29 mouse cellular contexts compared by ENCODE assay signal in the genomic region with DNA sequence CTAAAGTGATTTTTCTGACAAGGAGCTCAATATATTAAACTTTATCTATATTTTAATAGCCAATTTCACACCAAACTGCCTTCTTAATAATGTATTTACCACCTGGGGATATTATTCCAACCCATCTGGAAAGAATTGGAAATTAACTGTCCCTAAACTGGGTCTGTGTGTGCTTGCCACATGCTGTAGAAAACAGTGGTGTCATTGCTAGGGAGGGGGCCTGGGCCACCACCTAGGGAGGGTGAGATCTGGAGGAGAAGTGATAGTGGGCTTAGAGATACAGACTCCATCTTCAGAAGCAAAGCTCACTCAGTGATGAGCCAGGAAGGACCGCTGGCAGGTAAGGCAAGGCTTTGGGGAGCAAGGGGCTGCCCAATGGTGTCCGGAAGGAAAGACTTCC.
DNase-seq lines count a peak whose midpoint lies in the region; ATAC-seq and TF ChIP-seq lines count a peak whose summit lies in the region.
"Had no signal": no experiment of that assay in that cellular context is flagged by ENCODE, and none has a peak within 500 bp of the region (broad histone marks: within the 10 kb centered on the region; RNA-seq: fewer than 3 reads in every experiment).

No protein-coding gene starts in this region.

- no peak overlapping the region for H3K4me3 ChIP-seq in hindbrain, embryonic 13.5 days
- no peak overlapping the region for H3K4me3 ChIP-seq in hindbrain, postnatal 0 days (ENCODE audit: low read length)
- H3K4me3 ChIP-seq in layer of hippocampus, adult 2 months = no peak overlapping the region
- no peak overlapping the region for H3K4me3 ChIP-seq in midbrain, embryonic 16.5 days (ENCODE audit: low read depth, low read length)
- H3K4me3 ChIP-seq in midbrain, embryonic 10.5 days = no peak overlapping the region
- H3K4me3 ChIP-seq in neural tube, embryonic 15.5 days (replicated peaks) = no peak overlapping the region
- H3K4me3 ChIP-seq: embryonic facial prominence, embryonic 12.5 days; embryonic facial prominence, embryonic 15.5 days; forebrain, embryonic 12.5 days; forebrain, embryonic 15.5 days; heart, adult 2 months; heart, embryonic 10.5 days; heart, embryonic 13.5 days; hindbrain, embryonic 15.5 days had no signal

- H3K4me1 ChIP-seq in hindbrain, embryonic 13.5 days (replicated peaks) = peaks cover 10% of the 10 kb centered on the region
- H3K4me1 ChIP-seq in hindbrain, postnatal 0 days (ENCODE audit: insufficient read depth, low read length) = 0 out of 2 replicates have a peak, but pooled peaks cover 3% of the 10 kb centered on the region
- H3K4me1 ChIP-seq in midbrain, embryonic 16.5 days (ENCODE audit: control insufficient read depth, insufficient read depth, low read length) = peaks cover 10% of the 10 kb centered on the region
- peaks cover 9% of the 10 kb centered on the region for H3K4me1 ChIP-seq in midbrain, embryonic 10.5 days
- peaks cover 10% of the 10 kb centered on the region for H3K4me1 ChIP-seq in neural tube, embryonic 15.5 days
- H3K4me1 ChIP-seq: embryonic facial prominence, embryonic 12.5 days; embryonic facial prominence, embryonic 15.5 days; heart, embryonic 10.5 days had no signal

- H3K27me3 ChIP-seq in hindbrain, embryonic 13.5 days = no peaks in the 10 kb centered on the region
- H3K27me3 ChIP-seq in hindbrain, postnatal 0 days (ENCODE audit: insufficient read depth, low read length) = no peaks in the 10 kb centered on the region
- no peaks in the 10 kb centered on the region for H3K27me3 ChIP-seq in midbrain, embryonic 16.5 days (ENCODE audit: control insufficient read depth, insufficient read depth, low read depth, low read length)
- H3K27me3 ChIP-seq in midbrain, embryonic 10.5 days (ENCODE audit: low read depth, poor library complexity, severe bottlenecking) = no peaks in the 10 kb centered on the region
- H3K27me3 ChIP-seq in neural tube, embryonic 15.5 days (replicated peaks) = no peaks in the 10 kb centered on the region
- H3K27me3 ChIP-seq: CH12.LX; embryonic facial prominence, embryonic 12.5 days; embryonic facial prominence, embryonic 15.5 days; forebrain, embryonic 12.5 days; forebrain, embryonic 15.5 days; heart, embryonic 13.5 days; hindbrain, embryonic 15.5 days had no signal

- 91% methylated on average over 2 of the region's 2 CpGs for WGBS in hindbrain, embryonic 13.5 days
- WGBS in hindbrain, postnatal 0 days = 90% methylated on average over 2 of the region's 2 CpGs
- WGBS in midbrain, embryonic 16.5 days = 91% methylated on average over 2 of the region's 2 CpGs
- 87% methylated on average over 2 of the region's 2 CpGs for WGBS in midbrain, embryonic 10.5 days
- 85% methylated on average over 2 of the region's 2 CpGs for WGBS in neural tube, embryonic 15.5 days

- no peak overlapping the region for H3K4me2 ChIP-seq in hindbrain, embryonic 13.5 days
- no peak overlapping the region for H3K4me2 ChIP-seq in hindbrain, postnatal 0 days (ENCODE audit: low read depth, low read length)
- H3K4me2 ChIP-seq in midbrain, embryonic 16.5 days (ENCODE audit: low read length) = no peak overlapping the region
- no peak overlapping the region for H3K4me2 ChIP-seq in neural tube, embryonic 15.5 days
- H3K4me2 ChIP-seq: embryonic facial prominence, embryonic 12.5 days; embryonic facial prominence, embryonic 15.5 days; forebrain, embryonic 12.5 days; forebrain, embryonic 15.5 days; heart, embryonic 13.5 days; hindbrain, embryonic 15.5 days had no signal

- no peaks in the 10 kb centered on the region for H3K36me3 ChIP-seq in hindbrain, embryonic 13.5 days
- no peaks in the 10 kb centered on the region for H3K36me3 ChIP-seq in hindbrain, postnatal 0 days (ENCODE audit: insufficient read depth, low read length)
- no peaks in the 10 kb centered on the region for H3K36me3 ChIP-seq in midbrain, embryonic 16.5 days (ENCODE audit: control insufficient read depth, insufficient read depth, low read length)
- no peaks in the 10 kb centered on the region for H3K36me3 ChIP-seq in midbrain, embryonic 10.5 days
- H3K36me3 ChIP-seq in neural tube, embryonic 15.5 days = no peaks in the 10 kb centered on the region
- H3K36me3 ChIP-seq: embryonic facial prominence, embryonic 12.5 days; embryonic facial prominence, embryonic 15.5 days; forebrain, embryonic 12.5 days; forebrain, embryonic 15.5 days; G1E; heart, embryonic 10.5 days; heart, embryonic 13.5 days; hindbrain, embryonic 15.5 days had no signal

- H3K27ac ChIP-seq in hindbrain, embryonic 13.5 days = peak overlapping the region; percentile 44; the same call in 1 of the 2 replicates
- H3K27ac ChIP-seq in hindbrain, postnatal 0 days = no peak overlapping the region
- peak overlapping the region; percentile 69 for H3K27ac ChIP-seq in layer of hippocampus, adult 2 months
- peak overlapping the region; percentile 53; the same call in 1 of the 2 replicates for H3K27ac ChIP-seq in midbrain, embryonic 16.5 days (ENCODE audit: low read length)
- H3K27ac ChIP-seq in midbrain, embryonic 10.5 days (replicated peaks) = no peak overlapping the region
- no peak overlapping the region for H3K27ac ChIP-seq in neural tube, embryonic 15.5 days (replicated peaks)
- H3K27ac ChIP-seq: embryonic facial prominence, embryonic 12.5 days; embryonic facial prominence, embryonic 15.5 days; forebrain, embryonic 12.5 days; heart, adult 2 months; heart, embryonic 10.5 days; heart, embryonic 13.5 days had no signal

- TF ChIP-seq CTCF in hindbrain, postnatal 0 days (IDR thresholded peaks at IDR 0.05; ENCODE audit: low read depth) = no peak
- TF ChIP-seq CTCF in layer of hippocampus, adult 2 months (conservative IDR thresholded peaks at IDR 0.05) = no peak

- no peak; the same call in 1 of the 2 replicates for ATAC-seq in hindbrain, embryonic 13.5 days (ENCODE audit: low FRiP score)
- ATAC-seq in hindbrain, postnatal 0 days = no peak
- ATAC-seq in midbrain, embryonic 16.5 days = peak; percentile 42; the same call in 1 of the 2 replicates
- ATAC-seq in neural tube, embryonic 15.5 days (ENCODE audit: low FRiP score) = peak; percentile 61; the same call in 1 of the 2 replicates
- ATAC-seq: forebrain, embryonic 15.5 days; inflammation-experienced regulatory T-cells, adult 6 months; Patski had no signal

- no peak overlapping the region for H3K9ac ChIP-seq in hindbrain, embryonic 13.5 days
- no peak overlapping the region for H3K9ac ChIP-seq in hindbrain, postnatal 0 days (replicated peaks; ENCODE audit: low read length)
- H3K9ac ChIP-seq in midbrain, embryonic 16.5 days (ENCODE audit: low read depth, low read length) = no peak overlapping the region
- H3K9ac ChIP-seq in neural tube, embryonic 15.5 days (replicated peaks) = no peak overlapping the region
- H3K9ac ChIP-seq: embryonic facial prominence, embryonic 12.5 days; embryonic facial prominence, embryonic 15.5 days; forebrain, embryonic 12.5 days; forebrain, embryonic 15.5 days; heart, embryonic 13.5 days; hindbrain, embryonic 15.5 days had no signal

- no peaks in the 10 kb centered on the region for H3K9me3 ChIP-seq in hindbrain, embryonic 13.5 days
- no peaks in the 10 kb centered on the region for H3K9me3 ChIP-seq in hindbrain, postnatal 0 days (ENCODE audit: low read length)
- no peaks in the 10 kb centered on the region for H3K9me3 ChIP-seq in midbrain, embryonic 16.5 days (replicated peaks; ENCODE audit: control insufficient read depth, low read length, poor library complexity, severe bottlenecking)
- H3K9me3 ChIP-seq in midbrain, embryonic 10.5 days (replicated peaks) = no peaks in the 10 kb centered on the region
- H3K9me3 ChIP-seq in neural tube, embryonic 15.5 days (replicated peaks) = no peaks in the 10 kb centered on the region
- H3K9me3 ChIP-seq: embryonic facial prominence, embryonic 12.5 days; embryonic facial prominence, embryonic 15.5 days; forebrain, embryonic 12.5 days; forebrain, embryonic 15.5 days; G1E; heart, embryonic 10.5 days; heart, embryonic 13.5 days; hindbrain, embryonic 15.5 days had no signal

- no peak for DNase-seq in hindbrain, postnatal 0 days (ENCODE audit: low spot score)
- DNase-seq in layer of hippocampus, adult 2 months (ENCODE audit: low spot score in 2 of 2) = no peak
- no peak for DNase-seq in layer of hippocampus, postnatal 36 days
- no peak for DNase-seq in midbrain, embryonic 10.5 days (ENCODE audit: low spot score)
- DNase-seq: adrenal gland, postnatal 10 days; adrenal gland, postnatal 36 days; B cell, adult 2 months; cerebellum, adult 2 months; cerebellum, adult 9-11 months; cerebellum, postnatal 25 days; gastrocnemius, postnatal 10 days; gastrocnemius, postnatal 36 days; heart, adult 2 months; heart, postnatal 14 days; heart, postnatal 4 days had no signal

Comparison
In these comparisons a context has a peak if more than half of its experiments do, and no peak if none do; other contexts are left out.
1. H3K27ac ChIP-seq: peak in hindbrain, embryonic 13.5 days (single experiment), layer of hippocampus, adult 2 months (single experiment) and midbrain, embryonic 16.5 days (single experiment); none in hindbrain, postnatal 0 days (single experiment), midbrain, embryonic 10.5 days (single experiment) and neural tube, embryonic 15.5 days (single experiment).
2. ATAC-seq: peak in midbrain, embryonic 16.5 days (single experiment) and neural tube, embryonic 15.5 days (single experiment); none in hindbrain, embryonic 13.5 days (single experiment) and hindbrain, postnatal 0 days (single experiment).